Mouse (Mus musculus) cerebral cortex, adult 2 months (tissue): Measurements from ENCODE around the gene Borcs5.

Experiments used
- WGBS: fragments of 180-500 bp; shearing (Covaris S2); methylation state at CpG from one replicate; pipeline ENCODE4 v1.1.7; 2018; 5-methylcytosine and 5-hydroxymethylcytosine counted together

Gene Borcs5

DNA sequence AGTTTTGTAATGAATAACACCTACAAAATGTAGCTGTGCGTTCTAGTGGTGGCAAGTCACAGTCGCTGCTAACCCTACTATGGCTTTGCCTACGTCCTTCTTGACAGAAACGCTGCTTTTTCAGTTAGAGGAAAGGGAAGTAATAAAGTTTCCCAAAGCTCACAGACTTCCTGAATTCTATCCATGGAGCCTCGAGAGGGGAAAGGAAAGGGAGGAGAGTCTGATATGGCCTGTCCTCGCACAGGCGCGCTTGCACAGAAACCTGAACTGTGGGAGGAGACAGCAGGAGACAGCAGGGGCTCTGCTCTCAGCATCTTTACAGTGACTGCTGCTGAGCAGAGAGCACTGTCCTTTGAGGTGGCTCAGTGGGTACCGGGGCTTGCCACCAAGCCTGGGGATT, 8.9 kb upstream of the Borcs5 start:
- 77% methylated on average over 9 of the region's 9 CpGs for WGBS

DNA sequence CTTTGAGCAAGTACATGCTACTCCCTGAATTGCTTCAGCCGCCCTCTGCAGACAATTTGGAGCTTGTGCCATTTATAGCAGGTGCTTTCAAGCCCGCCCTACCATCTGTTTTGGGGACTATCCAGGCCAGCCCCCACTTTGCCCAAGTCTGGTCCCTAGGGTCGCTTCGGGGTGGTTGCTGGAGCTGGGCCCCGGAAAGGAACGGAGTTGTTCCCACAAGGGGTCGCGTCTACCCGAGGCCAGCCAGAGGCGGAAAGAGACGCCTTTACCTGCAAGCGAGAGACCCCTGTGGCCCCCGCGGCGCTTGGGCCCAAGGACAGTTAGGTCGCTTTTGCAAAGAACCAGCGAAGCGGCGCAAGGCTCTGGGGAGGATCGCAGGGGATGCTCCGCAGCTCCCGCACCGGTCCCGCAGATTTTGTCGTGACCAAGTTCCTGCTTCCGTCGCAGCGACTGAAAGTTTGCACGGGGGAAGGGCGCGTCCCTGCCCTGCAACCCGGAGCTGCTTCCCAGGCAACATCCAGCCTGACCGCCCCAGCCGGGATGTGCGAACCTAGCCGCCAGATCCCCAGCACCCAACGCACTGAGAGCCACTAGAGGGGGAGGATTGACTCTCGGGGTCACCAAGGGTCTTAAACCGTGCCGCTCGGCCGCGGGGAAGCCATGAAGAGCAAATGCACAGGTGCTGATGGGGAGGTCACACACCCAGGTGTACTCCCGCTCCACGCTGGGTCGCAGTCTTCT, 7.2 kb upstream of the Borcs5 start, which contains the start of gene Mansc1:
TSS of gene Mansc1 (minus strand) at position 542 of the 741 bp plus-strand sequence.
- 2% methylated on average over 46 of the region's 46 CpGs for WGBS

GRCm38 (mm10) chr6:134632756-134633155, 6.6 kb upstream of the Borcs5 start:
- 36% methylated on average over 5 of the region's 5 CpGs for WGBS

DNA sequence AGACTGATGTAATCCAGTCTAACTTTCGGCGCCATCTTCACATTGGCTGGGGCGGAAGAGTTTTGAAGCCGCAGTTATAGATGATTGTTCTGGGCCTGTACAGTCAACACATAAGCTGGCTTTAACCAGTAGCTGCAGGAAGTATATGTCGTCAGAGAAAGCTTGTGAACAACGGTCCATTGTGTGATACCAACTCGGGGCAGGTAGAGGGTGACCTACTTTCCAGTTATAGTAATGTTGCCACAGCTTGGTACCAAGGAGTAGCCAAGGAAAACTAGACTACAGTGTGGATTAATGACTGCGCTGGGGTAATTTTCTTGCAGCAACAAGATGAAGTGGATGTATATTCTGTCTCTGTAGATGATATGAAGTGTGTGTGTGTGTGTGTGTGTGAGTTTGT, 5.8 kb upstream of the Borcs5 start:
- WGBS: 90% methylated on average over 8 of the region's 8 CpGs

GRCm38 (mm10) chr6:134636476-134636875, 2.8 kb upstream of the Borcs5 start:
- WGBS: 77% methylated on average over 4 of the region's 4 CpGs

GRCm38 (mm10) chr6:134639900-134640299, 590 bp downstream of the Borcs5 start:
- WGBS: 83% methylated on average over 1 of the region's 1 CpGs

- WGBS: 2% methylated on average over 65 of the region's 65 CpGs
These were observed 1.5 kb downstream of the Borcs5 start for GRCm38 (mm10) chr6:134640485-134641475.

- 54% methylated on average over 9 of the region's 9 CpGs for WGBS
These were observed 2.6 kb downstream of the Borcs5 start for GRCm38 (mm10) chr6:134641738-134642446.

DNA sequence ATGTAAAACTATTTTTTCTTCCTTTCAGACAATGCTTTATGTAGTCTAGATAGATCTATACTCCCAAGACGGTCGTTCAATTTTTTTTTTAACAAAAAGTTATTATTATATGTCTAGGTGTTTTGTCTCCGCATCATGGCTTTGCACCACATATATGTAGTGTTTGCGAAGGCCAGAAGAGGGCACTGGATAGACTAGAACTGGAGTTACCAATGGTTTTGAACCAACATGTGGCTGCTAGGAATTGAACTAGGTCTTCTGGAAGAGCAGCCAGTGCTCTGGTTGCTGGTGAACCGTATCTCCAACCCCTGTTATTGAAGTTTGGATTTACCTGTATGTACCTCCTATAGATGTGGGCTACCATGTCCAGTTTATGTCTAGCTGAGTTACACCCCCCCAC, 4.0 kb downstream of the Borcs5 start:
- WGBS: 94% methylated on average over 5 of the region's 5 CpGs

- 93% methylated on average over 6 of the region's 6 CpGs for WGBS
These were observed 7.5 kb downstream of the Borcs5 start for GRCm38 (mm10) chr6:134646835-134647234.

DNA sequence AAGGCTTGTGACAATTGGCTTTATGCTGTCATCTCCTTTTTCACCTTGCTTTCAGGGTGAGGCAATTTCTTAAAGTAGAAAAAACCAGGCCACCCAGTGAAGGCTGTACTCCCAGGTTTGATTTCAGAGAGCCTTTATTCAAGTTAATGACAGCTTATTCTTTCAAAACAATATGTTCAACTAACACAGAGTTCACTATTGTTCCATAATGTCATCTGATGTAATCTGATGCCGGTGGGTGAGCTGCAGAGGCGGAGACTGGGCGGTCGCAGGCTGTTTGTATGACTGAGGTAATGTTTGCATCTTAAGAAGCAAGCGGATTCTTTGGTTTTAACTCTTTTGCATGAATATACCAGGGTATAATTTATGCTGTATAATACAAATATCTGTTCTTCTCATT, 8.3 kb downstream of the Borcs5 start:
- WGBS: 29% methylated on average over 5 of the region's 5 CpGs

GRCm38 (mm10) chr6:134648356-134648755, 9.0 kb downstream of the Borcs5 start:
- WGBS: 35% methylated on average over 5 of the region's 5 CpGs

GRCm38 (mm10) chr6:134656527-134656926, 17.2 kb downstream of the Borcs5 start:
- WGBS: 74% methylated on average over 4 of the region's 4 CpGs

GRCm38 (mm10) chr6:134659108-134659958, 20.0 kb downstream of the Borcs5 start:
- WGBS: 15% methylated on average over 9 of the region's 9 CpGs

DNA sequence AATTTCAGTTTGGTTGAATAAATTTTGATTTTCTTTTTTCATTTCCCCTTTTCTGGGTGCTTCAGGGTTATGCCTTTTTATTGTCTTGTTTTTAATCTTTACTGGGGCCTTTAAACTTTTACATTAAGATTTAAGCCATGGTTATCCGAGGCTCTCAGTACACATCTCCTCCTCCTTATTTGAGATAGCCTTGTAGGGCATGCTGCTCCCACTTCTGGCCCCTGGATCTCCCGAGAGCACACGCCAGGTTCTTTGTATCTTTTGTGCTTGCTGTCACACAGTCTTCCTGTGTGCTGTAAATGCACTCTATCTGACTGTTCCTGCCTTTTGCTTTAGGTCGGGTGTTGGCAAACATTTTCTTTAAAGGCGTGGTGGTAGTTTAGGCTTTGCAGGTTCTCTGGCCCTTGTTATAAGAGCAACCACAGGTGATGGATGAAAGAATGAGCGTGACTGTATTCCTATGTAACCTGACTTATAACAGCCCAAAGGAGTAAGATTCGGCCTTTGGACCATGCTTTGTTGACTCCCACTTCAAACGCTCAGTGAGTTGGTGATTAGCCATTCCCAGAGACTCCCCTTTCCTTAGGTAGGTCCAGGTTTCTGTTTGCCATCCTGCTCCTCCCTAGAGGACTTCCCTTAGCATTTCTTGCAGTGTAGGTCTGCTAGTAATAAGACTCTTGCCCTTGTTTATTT, 21.6 kb downstream of the Borcs5 start:
- WGBS: 91% methylated on average over 8 of the region's 8 CpGs

DNA sequence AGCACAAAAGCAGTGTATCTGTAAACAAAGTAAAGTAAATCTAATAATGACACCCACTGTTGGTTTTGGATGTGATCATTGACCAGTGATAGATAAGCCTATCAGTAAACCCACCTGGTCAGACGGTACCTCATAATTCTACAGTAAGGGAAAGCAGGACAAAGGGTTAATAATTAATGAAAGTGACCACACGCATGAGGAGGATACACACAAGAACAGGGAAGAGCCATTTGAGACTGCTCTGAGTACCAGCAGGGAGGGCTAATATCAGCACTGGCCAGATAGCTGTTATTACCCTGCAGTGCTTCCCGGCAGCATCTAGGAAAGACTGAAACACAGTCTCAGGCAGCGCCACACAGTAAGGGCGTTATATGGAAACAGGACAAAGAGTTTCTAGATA, 25.3 kb downstream of the Borcs5 start:
- WGBS: 89% methylated on average over 5 of the region's 5 CpGs

GRCm38 (mm10) chr6:134665817-134666216, 26.5 kb downstream of the Borcs5 start:
- WGBS: 89% methylated on average over 9 of the region's 9 CpGs

DNA sequence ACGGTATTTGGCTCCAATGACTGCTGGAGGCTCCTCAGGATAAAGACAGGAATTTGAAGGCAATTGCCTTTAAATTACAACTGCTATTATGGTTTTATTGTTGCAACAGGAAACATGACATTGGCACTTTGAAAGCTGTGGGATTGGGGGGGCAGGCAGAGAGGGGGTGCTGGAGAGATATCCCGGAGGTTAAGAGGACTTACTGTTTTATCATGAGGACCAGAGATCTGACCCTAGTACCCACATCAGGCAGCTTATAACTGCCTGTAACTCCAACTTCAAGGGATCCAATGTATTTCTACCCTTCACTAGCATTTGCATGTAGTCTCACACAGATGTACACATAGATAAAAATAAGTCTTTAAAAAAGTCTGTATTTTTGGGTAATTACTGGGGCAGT, 29.2 kb downstream of the Borcs5 start:
- 96% methylated on average over 2 of the region's 2 CpGs for WGBS

GRCm38 (mm10) chr6:134669179-134669865, 30.0 kb downstream of the Borcs5 start:
- WGBS: 73% methylated on average over 6 of the region's 6 CpGs

- WGBS: 34% methylated on average over 4 of the region's 4 CpGs
These were observed 31.6 kb downstream of the Borcs5 start for GRCm38 (mm10) chr6:134670881-134671411.
